Mouse (Mus musculus) C2C12 (cell line): Measurements from ENCODE around the gene Cabin1.

Source experiments
- CEBPB ChIP-seq: IDR thresholded peaks from one replicate; pipeline ENCODE4 v1.6.1; 2011; ENCODE audit warnings: low read depth, mild to moderate bottlenecking, control low read depth, moderate library complexity
- CTCF ChIP-seq: IDR thresholded peaks from one replicate; pipeline ENCODE4 v1.5.1; 2011; ENCODE audit not compliant: control insufficient read depth, insufficient read depth, insufficient read length
- FOSL1 ChIP-seq: IDR thresholded peaks from one replicate; pipeline ENCODE4 v1.8.0; 2011; ENCODE audit warnings: mild to moderate bottlenecking, low read length; ENCODE audit not compliant: poor library complexity, insufficient read depth, severe bottlenecking
- MAX ChIP-seq: IDR thresholded peaks from one replicate; pipeline ENCODE4 v1.6.1; 2011; ENCODE audit warnings: mild to moderate bottlenecking, control low read depth
- MYOG ChIP-seq: IDR thresholded peaks from one replicate; pipeline ENCODE4 v1.6.1; 2011; ENCODE audit not compliant: control insufficient read depth, insufficient read length; ENCODE audit errors: extremely low read depth
- USF1 ChIP-seq: IDR thresholded peaks from one replicate; pipeline ENCODE4 v1.6.1; 2011; ENCODE audit warnings: low read depth, mild to moderate bottlenecking, control low read depth, moderate library complexity

GRCm38 (mm10) chr10:75789841-75790240, 25.7 kb upstream of the Cabin1 start:
- TF ChIP-seq CTCF (no peak), USF1 (no peak), MAX (no peak), CEBPB (no peak), MYOG (no peak), FOSL1 (no peak)
